Mouse (Mus musculus) retina, adult 2 months (tissue): ENCODE measurements around the gene Cadm4.

Experiments
- DNase-seq: peaks from one replicate; pipeline ENCODE4 v3.0.0-alpha.2; 2012; ENCODE audit warnings: low read depth, low spot score

Cadm4 gene

GRCm38 (mm10) chr7:24531211-24531971 is 49.6 kb downstream of the Cadm4 start:
- DNase-seq = peak; percentile 38

- DNase-seq = no peak
Measured at GRCm38 (mm10) chr7:24533031-24533571, 51.3 kb downstream of the Cadm4 start.

GRCm38 (mm10) chr7:24533806-24534205 is 52.0 kb downstream of the Cadm4 start:
- DNase-seq = no peak

GRCm38 (mm10) chr7:24534301-24534700 is 52.5 kb downstream of the Cadm4 start:
- no peak for DNase-seq

GRCm38 (mm10) chr7:24537081-24537480 is 55.3 kb downstream of the Cadm4 start:
- no peak for DNase-seq

GRCm38 (mm10) chr7:24537591-24537990 is 55.8 kb downstream of the Cadm4 start:
- DNase-seq = no peak

GRCm38 (mm10) chr7:24538154-24538553 is 56.3 kb downstream of the Cadm4 start:
- no peak for DNase-seq

- no peak for DNase-seq
Measured at GRCm38 (mm10) chr7:24538701-24539100, 56.9 kb downstream of the Cadm4 start.

GRCm38 (mm10) chr7:24539686-24540085 is 57.9 kb downstream of the Cadm4 start:
- DNase-seq = no peak

- DNase-seq = no peak
Measured at GRCm38 (mm10) chr7:24544506-24544905, 62.7 kb downstream of the Cadm4 start.

GRCm38 (mm10) chr7:24546068-24546614 is 64.3 kb downstream of the Cadm4 start, which contains the start of the genes Pinlyp and Xrcc1:
TSS of gene Pinlyp (minus strand) at chr7:24546118.
TSS of gene Xrcc1 (plus strand) at chr7:24546289.
- DNase-seq = no peak

GRCm38 (mm10) chr7:24546634-24547389 is 65.0 kb downstream of the Cadm4 start:
- peak; percentile 97 for DNase-seq

GRCm38 (mm10) chr7:24547534-24548036 is 65.8 kb downstream of the Cadm4 start:
- DNase-seq = no peak

- DNase-seq = no peak
Measured at GRCm38 (mm10) chr7:24551985-24552759, 70.3 kb downstream of the Cadm4 start.
